Mouse (Mus musculus) ES-E14 (cell line): ENCODE results near the gene Myocd.

Source experiments
- CHD2 ChIP-seq: IDR thresholded peaks from 2 replicates; pipeline ENCODE4 v1.6.1; 2014; ENCODE audit warnings: mild to moderate bottlenecking, low read depth, low read length, inconsistent platforms
- HCFC1 ChIP-seq: IDR thresholded peaks from 2 replicates; pipeline ENCODE4 v1.6.1; 2012; ENCODE audit warnings: low read length, inconsistent platforms, borderline replicate concordance; ENCODE audit not compliant: insufficient read depth
- MAFK ChIP-seq: IDR thresholded peaks from 2 replicates; pipeline ENCODE4 v1.6.1; 2014; ENCODE audit warnings: mild to moderate bottlenecking, low read depth, low read length, inconsistent platforms; ENCODE audit not compliant: insufficient read depth
- ZC3H11A ChIP-seq: IDR thresholded peaks from 2 replicates; pipeline ENCODE4 v1.6.1; 2012; ENCODE audit warnings: low read depth, mild to moderate bottlenecking, inconsistent platforms, low read length, borderline replicate concordance
- ZNF384 ChIP-seq: IDR thresholded peaks from 2 replicates; pipeline ENCODE4 v1.6.1; 2012; ENCODE audit warnings: low read depth, low read length, inconsistent platforms

GRCm38 (mm10) chr11:65243593-65243992, 26.2 kb downstream of the Myocd start:
- TF ChIP-seq HCFC1, result no peak
- TF ChIP-seq MAFK, result no peak
- TF ChIP-seq CHD2, result no peak
- TF ChIP-seq ZNF384, result no peak
- no peak for TF ChIP-seq ZC3H11A
